In the genomic region with DNA sequence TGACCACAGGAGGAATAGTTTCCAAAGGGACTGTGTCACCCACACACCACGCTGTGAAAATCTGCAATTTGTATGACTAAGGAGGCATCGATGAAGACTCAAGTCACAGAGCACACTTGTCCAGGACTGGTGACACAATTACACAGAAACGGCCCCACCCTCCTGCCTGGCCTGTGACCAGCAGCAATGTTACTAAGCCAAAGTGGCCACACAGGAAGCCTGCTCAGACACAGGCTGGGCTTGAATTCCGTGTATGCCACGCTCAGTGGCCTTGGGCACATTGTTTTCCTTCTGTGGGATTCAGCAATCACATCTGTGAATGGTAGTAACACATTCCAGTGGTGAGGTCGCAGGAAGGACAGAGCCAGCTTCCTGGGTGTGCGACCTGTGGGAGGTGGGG, we compare ENCODE assay signal across 9 mouse cellular contexts.
DNase-seq lines count a peak whose midpoint lies in the region; ATAC-seq lines count a peak whose summit lies in the region.
"Had no signal": no experiment of that assay in that cellular context is flagged by ENCODE, and none has a peak within 500 bp of the region (broad histone marks: within the 10 kb centered on the region; RNA-seq: fewer than 3 reads in every experiment).

No protein-coding gene starts in this region.

- H3K9me3 ChIP-seq in midbrain, embryonic 13.5 days: no peaks in the 10 kb centered on the region
- H3K9me3 ChIP-seq: neural tube, embryonic 13.5 days had no signal

- H3K9ac ChIP-seq in midbrain, embryonic 13.5 days (replicated peaks): no peak overlapping the region
- H3K9ac ChIP-seq: neural tube, embryonic 13.5 days had no signal

- no peak overlapping the region for H3K27ac ChIP-seq in midbrain, embryonic 13.5 days
- H3K27ac ChIP-seq: neural tube, embryonic 13.5 days had no signal

- no peaks in the 10 kb centered on the region for H3K27me3 ChIP-seq in midbrain, embryonic 13.5 days
- H3K27me3 ChIP-seq: neural tube, embryonic 13.5 days had no signal

- no peak overlapping the region for H3K4me2 ChIP-seq in midbrain, embryonic 13.5 days (replicated peaks)
- H3K4me2 ChIP-seq: neural tube, embryonic 13.5 days had no signal

- peak; percentile 78 to 81 for DNase-seq in heart, adult 18-20 months
- no peak for DNase-seq in heart, adult 8-10 months (ENCODE audit: low spot score)
- peak; percentile 76 for DNase-seq in ZHBTc4 (ENCODE audit: low read depth, low spot score)
- peak; percentile 84 to 86 for DNase-seq in heart, postnatal 10 days
- peak; percentile 70 for DNase-seq in lung, postnatal 14 days
- DNase-seq in thymus, postnatal 0 days (ENCODE audit: low spot score): no peak
- no peak for DNase-seq in embryo, embryonic 9.5 days (ENCODE audit: extremely low spot score)

- H3K36me3 ChIP-seq in midbrain, embryonic 13.5 days: no peaks in the 10 kb centered on the region
- H3K36me3 ChIP-seq: neural tube, embryonic 13.5 days had no signal

- peaks cover 8% of the 10 kb centered on the region for H3K4me1 ChIP-seq in midbrain, embryonic 13.5 days (replicated peaks)

- ATAC-seq in midbrain, embryonic 13.5 days: no peak

- WGBS in midbrain, embryonic 13.5 days: 81% methylated on average over 7 of the region's 7 CpGs

- H3K4me3 ChIP-seq in midbrain, embryonic 13.5 days (replicated peaks): no peak overlapping the region
- H3K4me3 ChIP-seq: neural tube, embryonic 13.5 days had no signal

- intact Hi-C loops in heart, postnatal 10 days (cut with DNase I): no loop called here

Comparison
In these comparisons a context has a peak if more than half of its experiments do, and no peak if none do; other contexts are left out.
1. DNase-seq: peak in heart, adult 18-20 months (2 of 2), ZHBTc4 (single experiment), heart, postnatal 10 days (2 of 2) and lung, postnatal 14 days (single experiment); none in heart, adult 8-10 months (single experiment), thymus, postnatal 0 days (single experiment) and embryo, embryonic 9.5 days (single experiment).